Mouse (Mus musculus) kidney, adult 9 months (tissue): Measurements from ENCODE around the gene Epp13.
"Not testable (repeated sequence)": the region's sequence is repeated elsewhere in the genome, so short reads cannot be mapped to it uniquely, and the experiment has no call there.

Source experiments
- DNase-seq: peaks from one replicate; pipeline ENCODE4 v3.0.0; 2022

Gene Epp13

GRCm38 (mm10) chr7:6285842-6286705 is 33.6 kb downstream of the Epp13 start, which contains the start of gene Zfp667:
Zfp667 (plus strand) TSS chr7:6286579.
- DNase-seq = peak; percentile 95

- peak; percentile 10 for DNase-seq
These were observed 34.5 kb downstream of the Epp13 start for GRCm38 (mm10) chr7:6286921-6287531.

- DNase-seq = not testable (repeated sequence)
These were observed 38.6 kb downstream of the Epp13 start for GRCm38 (mm10) chr7:6291121-6291520.

- DNase-seq = not testable (repeated sequence)
These were observed 48.3 kb downstream of the Epp13 start for GRCm38 (mm10) chr7:6300796-6301195.

- DNase-seq = no peak
These were observed 78.1 kb downstream of the Epp13 start for GRCm38 (mm10) chr7:6330458-6331232.

- peak; percentile 78 for DNase-seq
These were observed 78.9 kb downstream of the Epp13 start, which contains the start of gene Zfp583 for GRCm38 (mm10) chr7:6331233-6331956. Zfp583 (minus strand) TSS chr7:6331285.
